Mouse (Mus musculus): Measurements from ENCODE around the gene Rapsn. TPM values are rescaled to one million over a fixed set of nuclear protein-coding genes. Genes with fewer than 3 reads are reported as not detected.
A peak's percentile ranks its signal among the peaks of the same experiment; 100 is the strongest.

The Rapsn gene
- total and polyA plus RNA-seq, 3 experiments = 0.15 TPM; not detected in 2

- 0 out of 2 replicates have a peak, but pooled peaks have one; percentile 30 for TF ChIP-seq POLR2AphosphoS2 (IDR thresholded peaks at IDR 0.05; ENCODE audit: low read depth, low read length)
- no peak for TF ChIP-seq ZC3H11A (IDR thresholded peaks at IDR 0.05; ENCODE audit: low read depth, low read length)
- TF ChIP-seq USF1 (IDR thresholded peaks at IDR 0.05; ENCODE audit: low read depth, low read length) = no peak
- Histone ChIP-seq H3K27ac (ENCODE audit: insufficient read depth, low read depth) (no peak overlapping the region), H3K79me2 (replicated peaks; ENCODE audit: control insufficient read depth, extremely low read depth, insufficient read depth, poor library complexity, severe bottlenecking) (peaks cover 13% of the 10 kb centered on the region), H3K4me3 (replicated peaks in 1 of 3; ENCODE audit: low read depth in 2 of 3, low read length in 2 of 3, poor library complexity in 1 of 3) (no peak overlapping the region), H3K9me3 (replicated peaks; ENCODE audit: low read length) (no peaks in the 10 kb centered on the region), H3K36me3 (replicated peaks in 1 of 2; ENCODE audit: control insufficient read depth in 1 of 2, insufficient read depth in 1 of 2, low read length in 1 of 2) (peaks cover 87 to 95% of the 10 kb centered on the region in 2 experiments), H3K4me2 (ENCODE audit: insufficient read depth, low read depth, poor library complexity, severe bottlenecking) (no peak overlapping the region), H3K27me3 (replicated peaks) (no peaks in the 10 kb centered on the region), H3K9ac (ENCODE audit: insufficient read depth, low read depth) (no peak overlapping the region), H3K4me1 (ENCODE audit: control insufficient read depth in 1 of 2, insufficient read depth in 2 of 2) (peaks cover 7 to 13% of the 10 kb centered on the region in 2 experiments)
- in situ Hi-C loops (cut with MboI; ENCODE audit: low pct_ligation_motif_present, low pct_unique_long_range_greater_than_20kb, low sequenced_read_pairs) = no loop called here
- DNase-seq (ENCODE audit: extremely low read depth) = no peak
- dilution Hi-C loops (cut with MboI; ENCODE audit: extremely low pct_ligation_motif_present, extremely low pct_unique_long_range_greater_than_20kb, low sequenced_read_pairs) = no loop called here
Observed at GRCm38 (mm10) chr2:91059376-91059775, 24.0 kb downstream of the Rapsn start.

DNA sequence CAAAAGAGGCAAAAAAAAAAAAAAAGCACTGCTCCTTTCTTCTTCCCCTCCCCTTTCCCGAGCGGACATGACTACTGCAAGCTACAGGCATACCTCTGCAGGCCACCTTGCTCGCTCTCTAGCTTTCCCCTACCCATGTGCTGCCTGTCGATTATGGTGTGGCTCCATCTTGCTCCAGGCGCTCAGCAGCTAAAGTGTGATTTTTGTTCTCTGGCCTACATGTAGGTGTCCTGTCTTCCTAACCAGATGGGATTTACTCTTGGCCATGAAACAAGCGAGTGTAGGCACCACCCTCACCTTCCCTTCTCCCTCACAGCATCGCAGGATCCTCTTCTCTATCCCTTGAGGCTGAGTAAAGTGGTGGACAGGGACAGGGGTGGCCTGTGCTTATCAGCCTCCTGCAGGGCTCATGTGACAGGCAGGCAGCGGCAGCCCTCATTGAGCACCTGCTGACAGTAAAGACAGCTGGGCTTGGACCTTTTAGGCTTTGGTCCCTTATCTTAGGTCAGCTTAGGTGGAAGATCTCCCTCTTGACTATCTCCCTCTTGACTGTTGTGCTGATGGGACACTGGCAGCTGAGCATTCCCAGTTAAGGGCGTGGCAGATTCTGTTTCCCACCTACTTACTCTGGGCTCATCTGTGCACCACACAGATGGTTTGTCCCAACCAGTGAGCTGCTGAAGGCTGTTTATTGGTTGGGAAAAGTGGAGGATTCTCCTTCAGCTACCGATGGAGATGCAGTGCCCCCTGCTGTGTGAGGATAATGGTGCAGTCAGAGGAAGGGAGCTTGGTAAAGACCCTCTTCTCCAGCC lies 25.3 kb downstream of the Rapsn start:
- dilution Hi-C loops (cut with MboI; ENCODE audit: extremely low pct_ligation_motif_present, extremely low pct_unique_long_range_greater_than_20kb, low sequenced_read_pairs) (no loop called here), in situ Hi-C loops (cut with MboI; ENCODE audit: low pct_ligation_motif_present, low pct_unique_long_range_greater_than_20kb, low sequenced_read_pairs) (loop anchor here (5.0 kb wide), 1 partner anchor 37 kb away; no protein-coding TSS in a partner anchor)
- H3K9ac ChIP-seq (ENCODE audit: insufficient read depth, low read depth) = no peak overlapping the region
- no peak overlapping the region for H3K4me3 ChIP-seq (replicated peaks in 1 of 3; ENCODE audit: low read depth in 2 of 3, low read length in 2 of 3, poor library complexity in 1 of 3)
- DNase-seq (ENCODE audit: extremely low read depth) = no peak
- H3K9me3 ChIP-seq (replicated peaks; ENCODE audit: low read length) = no peaks in the 10 kb centered on the region
- H3K27ac ChIP-seq (ENCODE audit: insufficient read depth, low read depth) = no peak overlapping the region
- peaks cover 89 to 98% of the 10 kb centered on the region in 2 experiments for H3K36me3 ChIP-seq (replicated peaks in 1 of 2; ENCODE audit: control insufficient read depth in 1 of 2, insufficient read depth in 1 of 2, low read length in 1 of 2)
- no peak overlapping the region for H3K4me2 ChIP-seq (ENCODE audit: insufficient read depth, low read depth, poor library complexity, severe bottlenecking)
- peaks cover 0 to 1% of the 10 kb centered on the region in 2 experiments; a peak in 2 of 4 replicates for H3K4me1 ChIP-seq (ENCODE audit: control insufficient read depth in 1 of 2, insufficient read depth in 2 of 2)
- no peaks in the 10 kb centered on the region for H3K27me3 ChIP-seq (replicated peaks)
- TF ChIP-seq NRF1 (IDR thresholded peaks at IDR 0.05; ENCODE audit: low read depth, low read length) = no peak
- TF ChIP-seq SMC3 (IDR thresholded peaks at IDR 0.05; ENCODE audit: low read depth, low read length) = peak; percentile 41
- no peak for TF ChIP-seq TBP (conservative IDR thresholded peaks at IDR 0.05; ENCODE audit: low read depth, low read length)
- TF ChIP-seq USF2 (conservative IDR thresholded peaks at IDR 0.05; ENCODE audit: low read depth, low read length) = no peak
- no peak for TF ChIP-seq MAFK (IDR thresholded peaks at IDR 0.05; ENCODE audit: insufficient replicate concordance, low read length)
- TF ChIP-seq CTCF (conservative IDR thresholded peaks at IDR 0.05 in 1 of 2, IDR thresholded peaks at IDR 0.05 in 1 of 2; ENCODE audit: low read depth in 2 of 2, low read length in 2 of 2) = peak; percentile 43 to 63; a peak in 3 of 4 replicates
- no peak for TF ChIP-seq POLR2A (IDR thresholded peaks at IDR 0.05; ENCODE audit: low read depth, low read length)
- TF ChIP-seq RAD21 (IDR thresholded peaks at IDR 0.05; ENCODE audit: low read depth, low read length) = peak; percentile 52
- no peaks in the 10 kb centered on the region for H3K79me2 ChIP-seq (replicated peaks; ENCODE audit: control insufficient read depth, extremely low read depth, insufficient read depth, poor library complexity, severe bottlenecking)

DNA sequence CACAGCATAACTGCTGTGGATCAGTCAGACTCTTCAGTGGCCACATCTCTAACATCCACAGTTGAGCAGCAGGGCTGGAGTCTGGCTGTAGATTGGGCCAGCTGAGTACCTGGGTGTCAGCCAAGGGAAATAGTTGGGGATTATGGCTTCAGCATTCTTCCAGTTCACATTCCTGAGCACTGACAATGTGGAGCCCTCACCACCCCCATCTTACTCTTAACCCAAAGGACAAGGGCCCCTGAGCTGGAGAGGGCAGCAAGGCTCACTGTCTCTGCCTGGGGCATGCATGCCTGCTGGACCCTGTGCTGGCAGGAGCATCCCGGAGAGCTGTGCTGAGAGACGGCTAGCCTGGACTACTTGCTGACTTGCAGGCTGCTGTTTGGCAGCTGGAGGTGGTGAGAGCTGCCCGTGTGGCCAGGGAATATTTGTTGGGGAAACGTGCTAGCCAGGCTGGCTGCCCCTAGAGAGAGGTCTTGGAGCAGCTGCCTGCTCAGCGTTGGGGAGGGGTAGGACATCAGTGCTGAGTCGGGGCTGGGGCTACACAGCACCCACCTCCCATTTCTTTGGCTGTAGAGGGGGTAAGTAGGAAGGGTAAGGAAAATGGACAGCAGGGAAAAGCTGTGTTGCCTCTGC lies 26.5 kb downstream of the Rapsn start:
- no peak for TF ChIP-seq HCFC1 (IDR thresholded peaks at IDR 0.05; ENCODE audit: low read depth, low read length)
- no peak for TF ChIP-seq TCF12 (IDR thresholded peaks at IDR 0.05; ENCODE audit: low read depth, low read length)
- no peaks in the 10 kb centered on the region for H3K79me2 ChIP-seq (replicated peaks; ENCODE audit: control insufficient read depth, extremely low read depth, insufficient read depth, poor library complexity, severe bottlenecking)
- H3K4me2 ChIP-seq (ENCODE audit: insufficient read depth, low read depth, poor library complexity, severe bottlenecking) = no peak overlapping the region
- no peak for DNase-seq (ENCODE audit: extremely low read depth)
- H3K27me3 ChIP-seq (replicated peaks) = no peaks in the 10 kb centered on the region
- no peak overlapping the region for H3K9ac ChIP-seq (ENCODE audit: insufficient read depth, low read depth)
- dilution Hi-C loops (cut with MboI; ENCODE audit: extremely low pct_ligation_motif_present, extremely low pct_unique_long_range_greater_than_20kb, low sequenced_read_pairs) = no loop called here
- peaks cover 83 to 97% of the 10 kb centered on the region in 2 experiments for H3K36me3 ChIP-seq (replicated peaks in 1 of 2; ENCODE audit: control insufficient read depth in 1 of 2, insufficient read depth in 1 of 2, low read length in 1 of 2)
- no peaks in the 10 kb centered on the region for H3K9me3 ChIP-seq (replicated peaks; ENCODE audit: low read length)
- H3K4me3 ChIP-seq (replicated peaks in 1 of 3; ENCODE audit: low read depth in 2 of 3, low read length in 2 of 3, poor library complexity in 1 of 3) = no peak overlapping the region
- in situ Hi-C loops (cut with MboI; ENCODE audit: low pct_ligation_motif_present, low pct_unique_long_range_greater_than_20kb, low sequenced_read_pairs) = loop anchor here (5.0 kb wide), 1 partner anchor 35 kb away; no protein-coding TSS in a partner anchor
- no peaks in the 10 kb centered on the region for H3K4me1 ChIP-seq (ENCODE audit: control insufficient read depth in 1 of 2, insufficient read depth in 2 of 2)
- no peak overlapping the region for H3K27ac ChIP-seq (ENCODE audit: insufficient read depth, low read depth)

All from CH12.LX (cell line).